Mouse (Mus musculus) CH12.LX (cell line): ENCODE results near the gene Klhl5. TPM values are rescaled to one million over a fixed set of nuclear protein-coding genes. Genes with fewer than 3 reads are reported as not detected.

Source experiments
- DNase-seq: peaks from one replicate; pipeline ENCODE4 v3.0.0-alpha.2; 2013; ENCODE audit errors: extremely low read depth
- H3K27ac ChIP-seq: 2 replicates; pipeline ENCODE4 v1.5.1; 2012; ENCODE audit warnings: low read depth, mild to moderate bottlenecking, control low read depth, moderate library complexity; ENCODE audit not compliant: insufficient read depth
- H3K27me3 ChIP-seq: replicated peaks from 2 replicates; pipeline ENCODE3; 2012; ENCODE audit warnings: inconsistent platforms
- H3K36me3 ChIP-seq, 2 experiments: replicated peaks in 1 of 2; 2 replicates each; pipeline versions ENCODE3 to v1.6.1; 2012; ENCODE audit warnings: inconsistent platforms in 1 of 2, low read length in 1 of 2, mild to moderate bottlenecking in 1 of 2, mixed read lengths in 1 of 2, moderate library complexity in 1 of 2; ENCODE audit not compliant: control insufficient read depth in 1 of 2, insufficient read depth in 1 of 2
- H3K4me1 ChIP-seq, 2 experiments: 2 replicates each; pipeline ENCODE4 v1.6.1; 2012; ENCODE audit warnings: inconsistent platforms in 1 of 2, moderate library complexity in 1 of 2; ENCODE audit not compliant: insufficient read depth in 2 of 2, control insufficient read depth in 1 of 2
- H3K4me2 ChIP-seq: 2 replicates; pipeline ENCODE4 v1.6.1; 2012; ENCODE audit warnings: low read depth, mild to moderate bottlenecking, control low read depth; ENCODE audit not compliant: poor library complexity, insufficient read depth, severe bottlenecking
- H3K4me3 ChIP-seq, 3 experiments: fragments of 150-350 bp in 1 of 3; sonication (generic) in 1 of 3; replicated peaks in 1 of 3; 2 replicates each; pipeline versions ENCODE3 to v1.5.1; 2011 to 2012; ENCODE audit warnings: low read depth in 2 of 3, low read length in 2 of 3, mild to moderate bottlenecking in 2 of 3, moderate library complexity in 2 of 3, control low read depth in 1 of 3, improper control_type of control experiment in 1 of 3, inconsistent platforms in 1 of 3, mixed read lengths in 1 of 3; ENCODE audit not compliant: poor library complexity in 1 of 3
- H3K79me2 ChIP-seq: replicated peaks from 2 replicates; pipeline ENCODE4 v1.6.1; 2012; ENCODE audit warnings: mild to moderate bottlenecking, moderate library complexity; ENCODE audit not compliant: control insufficient read depth, poor library complexity, insufficient read depth, severe bottlenecking; ENCODE audit errors: extremely low read depth
- H3K9ac ChIP-seq: 2 replicates; pipeline ENCODE4 v1.6.1; 2012; ENCODE audit warnings: low read depth, mild to moderate bottlenecking, control low read depth, moderate library complexity; ENCODE audit not compliant: insufficient read depth
- H3K9me3 ChIP-seq: replicated peaks from 2 replicates; pipeline ENCODE3; 2012; ENCODE audit warnings: low read length, inconsistent platforms, mixed read lengths
- CHD1 ChIP-seq: IDR thresholded peaks from 2 replicates; pipeline ENCODE4 v1.6.1; 2012; ENCODE audit warnings: low read depth, low read length, improper control_type of control experiment, inconsistent platforms
- CHD2 ChIP-seq: IDR thresholded peaks from 2 replicates; pipeline ENCODE4 v1.6.1; 2011; ENCODE audit warnings: low read length, improper control_type of control experiment
- CTCF ChIP-seq, 2 experiments: IDR thresholded peaks in 1 of 2; conservative IDR thresholded peaks in 1 of 2; 2 replicates each; pipeline ENCODE4 v1.5.1; 2011 to 2012; ENCODE audit warnings: low read depth in 2 of 2, low read length in 2 of 2, improper control_type of control experiment in 1 of 2, inconsistent platforms in 1 of 2, mild to moderate bottlenecking in 1 of 2, moderate library complexity in 1 of 2
- ETS1 ChIP-seq: conservative IDR thresholded peaks from 2 replicates; pipeline ENCODE4 v1.6.1; 2012; ENCODE audit warnings: low read depth, mild to moderate bottlenecking, inconsistent platforms, low read length, improper control_type of control experiment, moderate library complexity
- HCFC1 ChIP-seq: IDR thresholded peaks from 2 replicates; pipeline ENCODE4 v1.6.1; 2012; ENCODE audit warnings: low read depth, mild to moderate bottlenecking, inconsistent platforms, low read length, improper control_type of control experiment
- JUN ChIP-seq: IDR thresholded peaks from 2 replicates; pipeline ENCODE4 v1.6.1; 2011; ENCODE audit warnings: low read depth, mild to moderate bottlenecking, low read length, improper control_type of control experiment, moderate library complexity; ENCODE audit not compliant: insufficient read depth
- MAFK ChIP-seq: IDR thresholded peaks from 2 replicates; pipeline ENCODE4 v1.6.1; 2011; ENCODE audit warnings: low read length, improper control_type of control experiment; ENCODE audit not compliant: insufficient replicate concordance
- MAX ChIP-seq: IDR thresholded peaks from 2 replicates; pipeline ENCODE4 v1.6.1; 2011; ENCODE audit warnings: low read length, improper control_type of control experiment
- MAZ ChIP-seq: IDR thresholded peaks from 2 replicates; pipeline ENCODE4 v1.6.1; 2012; ENCODE audit warnings: low read depth, mild to moderate bottlenecking, inconsistent platforms, low read length, improper control_type of control experiment, moderate library complexity
- MEF2A ChIP-seq: IDR thresholded peaks from 2 replicates; pipeline ENCODE4 v1.6.1; 2014; ENCODE audit warnings: low read depth, mild to moderate bottlenecking, inconsistent platforms, low read length, improper control_type of control experiment, borderline replicate concordance
- NELFE ChIP-seq: IDR thresholded peaks from 2 replicates; pipeline ENCODE4 v1.6.1; 2011; ENCODE audit warnings: low read depth, low read length, improper control_type of control experiment
- NRF1 ChIP-seq: IDR thresholded peaks from 2 replicates; pipeline ENCODE4 v1.6.1; 2014; ENCODE audit warnings: low read depth, mild to moderate bottlenecking, inconsistent platforms, low read length, improper control_type of control experiment, moderate library complexity
- PAX5 ChIP-seq: IDR thresholded peaks from 2 replicates; pipeline ENCODE4 v1.6.1; 2012; ENCODE audit warnings: low read length, inconsistent platforms, mixed read lengths
- POLR2AphosphoS2 ChIP-seq: IDR thresholded peaks from 2 replicates; pipeline ENCODE4 v1.6.1; 2011; ENCODE audit warnings: low read depth, low read length, improper control_type of control experiment
- RAD21 ChIP-seq: IDR thresholded peaks from 2 replicates; pipeline ENCODE4 v1.6.1; 2011; ENCODE audit warnings: low read depth, mild to moderate bottlenecking, low read length, improper control_type of control experiment, moderate library complexity
- SIN3A ChIP-seq: IDR thresholded peaks from 2 replicates; pipeline ENCODE4 v1.6.1; 2012; ENCODE audit warnings: low read length, improper control_type of control experiment, inconsistent platforms
- ZC3H11A ChIP-seq: IDR thresholded peaks from 2 replicates; pipeline ENCODE4 v1.6.1; 2012; ENCODE audit warnings: low read depth, mild to moderate bottlenecking, inconsistent platforms, low read length, improper control_type of control experiment
- dilution Hi-C: fragments of 300-500 bp; cut with MboI; formaldehyde crosslinking; loops from 2 replicates; pipeline ENCODE4 v1.14.3; 2020; ENCODE audit warnings: low sequenced_read_pairs; ENCODE audit not compliant: extremely low pct_unique_long_range_greater_than_20kb, extremely low pct_ligation_motif_present
- in situ Hi-C: fragments of 300-500 bp; cut with MboI; formaldehyde crosslinking; loops from 3 replicates; pipeline ENCODE4 v1.14.3; 2019; ENCODE audit warnings: low sequenced_read_pairs, low pct_ligation_motif_present, low pct_unique_long_range_greater_than_20kb, mixed read lengths
- polyA plus RNA-seq: library from polyadenylated mRNA; unstranded; fragments of >175 nt; gene quantifications from 2 replicates; pipeline ENCODE4 v1.2.1, GENCODE M21; 2012; ENCODE audit warnings: low read depth; ENCODE audit not compliant: insufficient read length
- total RNA-seq, 2 experiments: library from RNA; depleted of rRNA; stranded (reverse); fragments of 300-350 nt in 1 of 2; fragments of >200 nt in 1 of 2; gene quantifications; 2 replicates each; pipeline ENCODE4 v1.2.3; 2012 to 2014

Klhl5 gene
- total and polyA plus RNA-seq, 3 experiments = 20.6 to 31.7 (median 23.2) TPM

- no peak overlapping the region for H3K4me2 ChIP-seq
- H3K79me2 ChIP-seq = no peaks in the 10 kb centered on the region
- no peaks in the 10 kb centered on the region for H3K27me3 ChIP-seq
Observed at GRCm38 (mm10) chr5:65150376-65150955, 43.1 kb downstream of the Klhl5 start.

DNA sequence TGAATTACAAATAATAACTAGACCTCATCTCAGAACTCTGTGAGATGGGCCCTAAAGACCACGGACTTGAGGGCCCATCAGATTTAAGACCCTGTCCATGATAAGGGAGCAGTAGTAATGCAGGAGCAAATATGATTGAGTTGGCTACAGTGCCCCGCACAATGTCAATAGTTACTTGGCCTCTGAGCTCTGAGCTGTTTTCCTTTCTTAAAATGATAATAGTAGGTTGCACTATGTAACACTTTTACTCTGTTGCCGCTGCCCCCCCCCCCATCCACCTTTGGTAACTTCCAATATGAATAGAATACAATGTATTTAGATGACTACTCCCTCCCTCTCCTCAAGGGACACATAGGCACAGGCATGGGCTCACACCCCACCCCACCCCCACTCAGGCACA, 43.9 kb downstream of the Klhl5 start:
- TF ChIP-seq ETS1 (no peak), HCFC1 (no peak), CHD2 (no peak), NRF1 (no peak), CTCF (conservative IDR thresholded peaks at IDR 0.05 in 1 of 2, IDR thresholded peaks at IDR 0.05 in 1 of 2; ENCODE audit: low read depth in 2 of 2, low read length in 2 of 2) (no peak), NELFE (no peak), MAX (no peak), RAD21 (no peak)
- TF ChIP-seq, all 38 proteins: peak for 0
- no peaks in the 10 kb centered on the region for H3K27me3 ChIP-seq
- dilution Hi-C loops = no loop called here

More at GRCm38 (mm10) chr5:65150376-65150955, 43.1 kb downstream of the Klhl5 start:
- Histone ChIP-seq H3K27ac (no peak overlapping the region), H3K4me3 (no peak overlapping the region), H3K36me3 (peaks cover 14 to 71% of the 10 kb centered on the region in 2 experiments), H3K9me3 (no peaks in the 10 kb centered on the region), H3K4me1 (no peaks in the 10 kb centered on the region), H3K9ac (no peak overlapping the region)
- dilution Hi-C loops = no loop called here
- in situ Hi-C loops = no loop called here
- TF ChIP-seq NRF1 = no peak
- DNase-seq = no peak

DNA sequence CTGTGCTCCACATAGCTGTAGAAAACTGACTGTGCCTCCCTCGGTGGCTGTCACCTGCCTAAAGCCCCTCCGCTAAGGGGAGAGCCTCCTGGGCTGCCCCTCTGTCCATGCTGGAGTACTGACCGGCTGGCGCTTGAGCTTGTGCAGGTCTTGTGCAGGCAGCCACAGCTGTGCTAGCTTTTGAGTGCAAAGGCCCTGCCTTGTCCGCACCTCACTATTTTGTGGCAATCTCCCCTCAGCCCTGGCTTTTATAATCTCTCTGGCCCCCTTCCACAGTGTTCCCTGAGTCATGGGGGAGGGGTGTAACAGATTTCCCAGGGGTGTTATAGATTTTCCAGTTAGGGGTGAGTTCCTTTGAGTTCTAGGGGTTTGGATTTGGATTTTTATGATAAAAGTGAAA, 44.4 kb downstream of the Klhl5 start:
- in situ Hi-C loops (no loop called here), dilution Hi-C loops (no loop called here)
- Histone ChIP-seq H3K9me3 (no peaks in the 10 kb centered on the region), H3K27me3 (no peaks in the 10 kb centered on the region), H3K9ac (no peak overlapping the region), H3K4me1 (no peaks in the 10 kb centered on the region), H3K36me3 (peaks cover 14 to 70% of the 10 kb centered on the region in 2 experiments), H3K4me3 (no peak overlapping the region), H3K4me2 (no peak overlapping the region), H3K27ac (no peak overlapping the region), H3K79me2 (no peaks in the 10 kb centered on the region)
- no peak for TF ChIP-seq MAX
- no peak for TF ChIP-seq CHD1
- no peak for TF ChIP-seq CHD2
- no peak for TF ChIP-seq MEF2A
- TF ChIP-seq MAFK = no peak
- TF ChIP-seq NELFE = no peak
- TF ChIP-seq JUN = no peak
- TF ChIP-seq SIN3A = no peak
- no peak for TF ChIP-seq MAZ
- no peak for TF ChIP-seq ETS1
- no peak for TF ChIP-seq ZC3H11A
- TF ChIP-seq PAX5 = no peak
- TF ChIP-seq POLR2AphosphoS2 = no peak
- no peak for DNase-seq

More for the DNA sequence above, 43.9 kb downstream of the Klhl5 start:
- Histone ChIP-seq H3K36me3 (peaks cover 14 to 72% of the 10 kb centered on the region in 2 experiments), H3K79me2 (no peaks in the 10 kb centered on the region), H3K4me3 (no peak overlapping the region), H3K27ac (no peak overlapping the region), H3K9ac (no peak overlapping the region), H3K9me3 (no peaks in the 10 kb centered on the region), H3K4me2 (no peak overlapping the region), H3K4me1 (no peaks in the 10 kb centered on the region)
- DNase-seq = no peak
- in situ Hi-C loops = no loop called here
